Mouse (Mus musculus): ENCODE measurements around the gene Nkd1. TPM values are rescaled to one million over a fixed set of nuclear protein-coding genes. Genes with fewer than 3 reads are reported as not detected.

Gene Nkd1
- total RNA-seq, 2 experiments from 2014 or later = 0.82 to 1.7 TPM

GRCm38 (mm10) chr8:88588205-88588889 is 67.2 kb downstream of the Nkd1 start:
- H3K27ac ChIP-seq = no peak overlapping the region
- no peak for DNase-seq
- intact Hi-C loops (cut with DNase I) = no loop called here
- no peak overlapping the region for H3K4me3 ChIP-seq
- no peak for TF ChIP-seq CTCF (IDR thresholded peaks at IDR 0.05)

DNA sequence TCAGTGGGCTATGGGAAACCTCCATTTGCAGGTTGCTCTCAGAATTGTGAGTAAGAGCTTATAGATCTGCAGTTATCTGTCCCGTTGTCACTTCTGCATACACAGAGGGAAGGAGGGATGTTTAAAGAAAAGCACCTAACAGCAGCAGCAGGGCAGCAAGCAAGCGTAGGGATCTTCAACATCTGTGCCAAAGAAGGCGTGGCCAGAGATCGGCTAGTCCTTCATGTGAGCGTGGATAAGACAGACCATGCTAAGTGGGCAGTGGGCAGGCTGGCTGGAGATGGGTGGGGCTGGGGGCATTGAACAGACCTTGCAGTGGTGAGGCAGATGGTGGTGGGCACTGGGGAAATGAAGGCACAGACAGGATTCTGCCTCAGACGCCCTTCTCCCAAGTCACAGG is 69.1 kb downstream of the Nkd1 start:
- no peak for DNase-seq
- H3K4me3 ChIP-seq = no peak overlapping the region
- no peak for TF ChIP-seq CTCF (IDR thresholded peaks at IDR 0.05)
- H3K27ac ChIP-seq = no peak overlapping the region
- intact Hi-C loops (cut with DNase I) = no loop called here

DNA sequence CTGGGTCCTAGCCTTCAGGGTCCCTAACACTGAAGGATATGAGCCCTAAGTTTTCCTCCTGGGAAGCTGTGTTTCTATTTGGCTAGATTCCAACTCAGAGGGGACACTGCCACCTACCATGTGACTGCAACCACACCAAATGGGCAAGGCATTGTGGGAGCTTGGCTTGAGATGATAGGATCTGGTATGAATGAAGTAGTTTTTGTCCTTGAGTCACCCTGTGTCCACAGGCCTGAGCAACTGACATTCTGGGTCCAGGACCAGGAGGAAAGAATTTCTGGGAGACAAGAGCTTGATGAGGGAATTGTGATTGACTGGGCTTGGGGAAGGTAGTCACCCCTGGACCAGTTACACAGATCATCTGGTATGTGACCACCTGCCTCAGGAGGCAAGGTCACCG is 72.8 kb downstream of the Nkd1 start:
- no peak for TF ChIP-seq CTCF (IDR thresholded peaks at IDR 0.05)
- intact Hi-C loops (cut with DNase I) = no loop called here
- Histone ChIP-seq H3K27ac (no peak overlapping the region), H3K4me3 (no peak overlapping the region)
- DNase-seq = no peak

DNA sequence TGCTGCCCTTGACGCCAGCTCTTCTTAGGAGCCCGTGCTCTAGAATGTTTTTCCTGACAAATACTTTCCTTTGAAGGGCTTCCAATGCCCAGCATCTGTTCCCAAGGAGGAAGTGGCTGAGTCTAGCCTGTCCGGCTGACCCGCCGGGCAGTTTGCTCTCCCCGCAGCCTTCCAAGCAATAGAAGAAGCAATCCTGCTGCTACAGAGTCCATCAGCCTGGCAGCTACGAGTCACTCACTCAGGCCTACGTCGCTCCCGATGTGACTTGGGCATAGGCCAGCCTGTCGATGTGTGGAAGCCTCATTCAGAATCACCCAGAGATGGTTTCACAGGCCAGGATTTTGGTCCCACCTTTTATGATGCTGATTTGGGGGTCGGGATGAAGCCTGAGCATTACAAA is 74.9 kb downstream of the Nkd1 start:
- Histone ChIP-seq H3K4me3 (no peak overlapping the region), H3K27ac (no peak overlapping the region)
- no peak for DNase-seq
- intact Hi-C loops (cut with DNase I) = no loop called here
- no peak for TF ChIP-seq CTCF (IDR thresholded peaks at IDR 0.05)

- intact Hi-C loops (cut with DNase I) = no loop called here
- DNase-seq = no peak
- no peak overlapping the region for H3K27ac ChIP-seq
- TF ChIP-seq CTCF (IDR thresholded peaks at IDR 0.05) = no peak
- H3K4me3 ChIP-seq = no peak overlapping the region
Observed at GRCm38 (mm10) chr8:88598578-88598977, 77.4 kb downstream of the Nkd1 start.

GRCm38 (mm10) chr8:88599491-88599890 is 78.3 kb downstream of the Nkd1 start:
- no peak for DNase-seq
- Histone ChIP-seq H3K4me3 (no peak overlapping the region), H3K27ac (no peak overlapping the region)
- TF ChIP-seq CTCF (IDR thresholded peaks at IDR 0.05) = no peak
- intact Hi-C loops (cut with DNase I) = no loop called here

DNA sequence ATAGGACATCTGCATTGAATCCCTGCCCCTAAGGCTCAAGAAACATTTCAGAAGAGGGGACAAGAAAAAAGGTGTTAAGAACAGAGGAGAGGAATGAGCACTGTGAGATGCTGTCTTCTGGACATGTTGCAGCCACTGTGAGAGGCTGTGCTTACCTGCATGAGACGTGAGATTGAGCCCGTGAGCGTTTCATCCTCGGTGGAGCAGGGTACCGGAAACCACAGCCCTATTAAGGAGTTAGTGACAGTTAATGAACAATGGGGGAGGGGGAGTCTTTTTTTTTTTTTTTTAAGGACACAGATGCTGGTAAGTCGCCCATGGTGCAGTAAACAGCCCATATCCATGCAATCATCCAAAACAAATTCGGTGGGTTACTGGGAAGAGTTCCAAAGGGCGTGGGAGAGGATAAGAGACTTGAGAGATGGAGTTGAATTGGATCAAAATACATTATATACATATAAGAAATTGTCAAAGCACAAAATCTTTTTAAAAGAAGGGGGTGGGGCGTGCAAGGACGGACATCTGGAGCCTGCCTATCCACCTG is 82.4 kb downstream of the Nkd1 start:
- intact Hi-C loops (cut with DNase I) = no loop called here
- H3K27ac ChIP-seq = no peak overlapping the region

GRCm38 (mm10) chr8:88604065-88605038 is 83.2 kb downstream of the Nkd1 start:
- DNase-seq = peak; percentile 67
- H3K4me3 ChIP-seq = no peak overlapping the region

More for the DNA sequence above, 82.4 kb downstream of the Nkd1 start:
- no peak overlapping the region for H3K4me3 ChIP-seq
- no peak for DNase-seq
- TF ChIP-seq CTCF (IDR thresholded peaks at IDR 0.05) = no peak

GRCm38 (mm10) chr8:88605361-88606040 is 84.3 kb downstream of the Nkd1 start:
- no peak overlapping the region for H3K27ac ChIP-seq
- DNase-seq = no peak
- TF ChIP-seq CTCF (IDR thresholded peaks at IDR 0.05) = no peak

More at GRCm38 (mm10) chr8:88604065-88605038, 83.2 kb downstream of the Nkd1 start:
- TF ChIP-seq CTCF (IDR thresholded peaks at IDR 0.05) = no peak
- no peak overlapping the region for H3K27ac ChIP-seq
- intact Hi-C loops (cut with DNase I) = no loop called here

DNA sequence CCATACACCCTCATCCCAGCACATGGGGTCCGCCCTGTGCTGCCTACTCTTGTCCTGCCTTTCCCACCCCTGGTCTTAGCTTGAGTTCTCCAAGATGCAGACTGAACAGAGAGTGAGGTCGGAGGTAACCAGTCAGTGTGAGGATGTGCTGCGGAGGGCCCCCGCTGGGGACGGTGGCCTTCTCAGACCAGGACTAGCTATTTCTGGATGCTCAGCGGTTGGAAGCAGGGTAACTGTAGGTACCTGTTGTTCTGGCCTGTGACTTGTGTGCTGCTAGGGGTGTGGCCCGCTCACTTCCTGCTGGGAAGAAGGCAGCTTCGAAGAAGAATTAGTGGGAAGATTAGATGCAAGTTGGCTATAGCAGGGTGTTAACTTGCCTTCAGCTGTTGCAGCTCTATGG is 87.9 kb downstream of the Nkd1 start:
- DNase-seq = no peak
- Histone ChIP-seq H3K4me3 (no peak overlapping the region), H3K27ac (no peak overlapping the region)
- intact Hi-C loops (cut with DNase I) = no loop called here
- TF ChIP-seq CTCF (IDR thresholded peaks at IDR 0.05) = no peak

More at GRCm38 (mm10) chr8:88605361-88606040, 84.3 kb downstream of the Nkd1 start:
- no peak overlapping the region for H3K4me3 ChIP-seq
- intact Hi-C loops (cut with DNase I) = no loop called here

DNA sequence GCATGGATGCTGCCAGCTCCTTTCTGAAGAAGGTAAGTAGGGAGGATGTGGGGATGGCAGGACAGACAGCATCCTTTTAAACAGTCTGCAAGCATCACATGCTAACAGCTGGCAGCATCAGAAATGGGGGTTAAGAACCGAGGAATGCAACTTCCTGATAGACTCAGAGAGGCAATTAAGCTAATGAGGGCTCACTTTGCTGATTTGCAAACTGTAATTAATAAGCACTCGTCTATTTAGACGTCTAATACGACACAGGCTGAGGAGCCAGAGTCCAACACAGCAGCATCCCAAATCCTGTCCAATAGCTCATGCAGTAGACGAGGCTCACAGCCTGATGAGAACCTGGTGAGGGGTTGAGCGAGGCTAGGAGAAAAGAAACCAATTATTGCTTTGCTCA is 89.1 kb downstream of the Nkd1 start:
- no peak overlapping the region for H3K27ac ChIP-seq
- no peak for TF ChIP-seq CTCF (IDR thresholded peaks at IDR 0.05)
- no peak overlapping the region for H3K4me3 ChIP-seq
- no peak for DNase-seq
- intact Hi-C loops (cut with DNase I) = no loop called here

- intact Hi-C loops (cut with DNase I) = no loop called here
- TF ChIP-seq CTCF (IDR thresholded peaks at IDR 0.05) = no peak
- H3K27ac ChIP-seq = no peak overlapping the region
- DNase-seq = no peak
- no peak overlapping the region for H3K4me3 ChIP-seq
Observed at GRCm38 (mm10) chr8:88614981-88615380, 93.8 kb downstream of the Nkd1 start.
